Comparison of ENCODE assay signal across 8 mouse cellular contexts in genomic region chr8:111145460-111146012, GRCm38 (mm10). TPM values are rescaled to one million over a fixed set of nuclear protein-coding genes. Genes with fewer than 3 reads are reported as not detected.
DNase-seq lines count a peak whose midpoint lies in the region; ATAC-seq and TF ChIP-seq lines count a peak whose summit lies in the region.
"Not testable (repeated sequence)": the region's sequence is repeated elsewhere in the genome, so short reads cannot be mapped to it uniquely, and the experiment has no call there.

No protein-coding gene starts in this region.

- H3K27ac ChIP-seq in embryonic facial prominence, embryonic 13.5 days; limb, embryonic 14.5 days (replicated peaks; ENCODE audit: low read depth, low read length): not testable (repeated sequence)
- 0 out of 2 replicates have a peak overlapping the region, but pooled peaks have one; percentile 47 for H3K27ac ChIP-seq in midbrain, postnatal 0 days (ENCODE audit: low read depth, low read length)

- H3K4me3 ChIP-seq in embryonic facial prominence, embryonic 13.5 days: peak overlapping the region; percentile 69
- peak overlapping the region; percentile 64 for H3K4me3 ChIP-seq in limb, embryonic 14.5 days (replicated peaks; ENCODE audit: low read length)
- peak overlapping the region; percentile 72 for H3K4me3 ChIP-seq in midbrain, postnatal 0 days (ENCODE audit: low read depth, low read length)

- H3K4me1 ChIP-seq in embryonic facial prominence, embryonic 13.5 days: peaks cover 15% of the 10 kb centered on the region
- not testable (repeated sequence) for H3K4me1 ChIP-seq in limb, embryonic 14.5 days (ENCODE audit: control insufficient read depth, insufficient read depth, low read length); midbrain, postnatal 0 days (ENCODE audit: insufficient read depth, low read length)

- H3K9me3 ChIP-seq in embryonic facial prominence, embryonic 13.5 days; limb, embryonic 14.5 days (ENCODE audit: control insufficient read depth, low read length); midbrain, postnatal 0 days (ENCODE audit: low read length): not testable (repeated sequence)

- not testable (repeated sequence) for H3K36me3 ChIP-seq in embryonic facial prominence, embryonic 13.5 days; limb, embryonic 14.5 days (ENCODE audit: control insufficient read depth, insufficient read depth, low read length); midbrain, postnatal 0 days (ENCODE audit: insufficient read depth, low read length)

- peak; percentile 91 for DNase-seq in 3134 (ENCODE audit: extremely low read depth, insufficient read length, low spot score)
- DNase-seq in adrenal gland, postnatal 36 days: peak; percentile 97 to 99
- peak; percentile 90 for DNase-seq in heart, adult 8-10 months (ENCODE audit: low spot score)
- peak; percentile 93 for DNase-seq in kidney, adult 9 months
- DNase-seq in limb, embryonic 14.5 days (ENCODE audit: low spot score): peak; percentile 90
- peak; percentile 92 for DNase-seq in midbrain, postnatal 0 days (ENCODE audit: low spot score)
- peak; percentile 83 to 90 for DNase-seq in spleen, postnatal 14 days (ENCODE audit: low spot score in 2 of 2)

- H3K4me2 ChIP-seq in embryonic facial prominence, embryonic 13.5 days: peak overlapping the region; percentile 68
- peak overlapping the region; percentile 85 for H3K4me2 ChIP-seq in limb, embryonic 14.5 days (replicated peaks; ENCODE audit: low read depth, low read length, severe bottlenecking)
- peak overlapping the region; percentile 80 for H3K4me2 ChIP-seq in midbrain, postnatal 0 days (ENCODE audit: low read depth, low read length, poor library complexity, severe bottlenecking)

- peak; percentile 84 for ATAC-seq in embryonic facial prominence, embryonic 13.5 days (ENCODE audit: insufficient number of reproducible peaks, insufficient read depth, low FRiP score, low TSS enrichment, low read depth)
- ATAC-seq in limb, embryonic 14.5 days (ENCODE audit: low FRiP score, low read depth): peak; percentile 93
- peak; percentile 95 for ATAC-seq in midbrain, postnatal 0 days (ENCODE audit: low FRiP score)

- not testable (repeated sequence) for H3K27me3 ChIP-seq in embryonic facial prominence, embryonic 13.5 days; limb, embryonic 14.5 days (ENCODE audit: control insufficient read depth, insufficient read depth, low read length); midbrain, postnatal 0 days (ENCODE audit: insufficient read depth, low read length)

- not testable (repeated sequence) for TF ChIP-seq POLR2A in limb, embryonic 14.5 days (IDR thresholded peaks at IDR 0.05; ENCODE audit: borderline replicate concordance, extremely low read depth, insufficient read depth, insufficient read length)

- not testable (repeated sequence) for TF ChIP-seq CTCF in midbrain, postnatal 0 days (IDR thresholded peaks at IDR 0.05)

- peak overlapping the region; percentile 81 for H3K9ac ChIP-seq in embryonic facial prominence, embryonic 13.5 days
- peak overlapping the region; percentile 58 for H3K9ac ChIP-seq in limb, embryonic 14.5 days (ENCODE audit: low read depth, low read length, severe bottlenecking)
- H3K9ac ChIP-seq in midbrain, postnatal 0 days (replicated peaks; ENCODE audit: low read length, poor library complexity, severe bottlenecking): peak overlapping the region; percentile 67

- whole genome bisulfite sequencing in embryonic facial prominence, embryonic 13.5 days: under 1% methylated on average over 67 of the region's 74 CpGs
- under 1% methylated on average over 39 of the region's 74 CpGs for WGBS in limb, embryonic 14.5 days
- under 1% methylated on average over 41 of the region's 74 CpGs for WGBS in midbrain, postnatal 0 days

RNA-seq across cellular contexts. Expression of gene Pdpr, which starts 51.1 kb away (rescaled TPM):
- total RNA-seq in adrenal gland, postnatal 36 days (2021): 10 to 100 TPM; 38.3 to 44.7 TPM
- 11.0 and 11.5 TPM in 2 replicates for polyA plus RNA-seq in embryonic facial prominence, embryonic 13.5 days (2015; fragmentation: Nextera tagmentation; extraction: Ambion mirVana)
- 100 to 1,000 TPM; 109 to 143 (median 124) TPM for total RNA-seq in heart, adult 8-10 months (2022)
- 10.3 and 11.0 TPM in 2 replicates for polyA plus RNA-seq in limb, embryonic 14.5 days (2012; rRNA removed)
- polyA plus RNA-seq in limb, embryonic 14.5 days (2014; fragmentation: Nextera tagmentation; extraction: Ambion mirVana): 7.8 TPM in 2 replicates
- 19.3 and 19.5 TPM in 2 replicates for total RNA-seq in midbrain, postnatal 0 days (2014; rRNA removed)
- polyA plus RNA-seq in midbrain, postnatal 0 days (2015; fragmentation: Nextera tagmentation; extraction: Ambion mirVana): 6.7 and 9.5 TPM in 2 replicates

RNA-seq across cellular contexts. Expression of gene Clec18a, which starts 53.3 kb away (rescaled TPM):
- not detected for total RNA-seq in adrenal gland, postnatal 36 days (2021)
- polyA plus RNA-seq in embryonic facial prominence, embryonic 13.5 days (2015; fragmentation: Nextera tagmentation; extraction: Ambion mirVana): 0.27 TPM in 1 of 2 replicates, not detected in the other
- 1 to 10 TPM in 3 of 4 experiments, under 1 TPM in 1; 0.98 to 2.3 (median 1.3) TPM for total RNA-seq in heart, adult 8-10 months (2022)
- 0.04 and 0.06 TPM in 2 replicates for polyA plus RNA-seq in limb, embryonic 14.5 days (2012; rRNA removed)
- polyA plus RNA-seq in limb, embryonic 14.5 days (2014; fragmentation: Nextera tagmentation; extraction: Ambion mirVana): not detected in 2 replicates
- not detected in 2 replicates for total RNA-seq in midbrain, postnatal 0 days (2014; rRNA removed)
- polyA plus RNA-seq in midbrain, postnatal 0 days (2015; fragmentation: Nextera tagmentation; extraction: Ambion mirVana): 0.10 and 0.39 TPM in 2 replicates
